Mouse (Mus musculus): ENCODE measurements around the gene Cldn34c1.
"Not testable (repeated sequence)": the region's sequence is repeated elsewhere in the genome, so short reads cannot be mapped to it uniquely, and the experiment has no call there.

The Cldn34c1 gene

GRCm38 (mm10) chrX:123103291-123104260 is at the start of gene Cldn34c1:
Cldn34c1 (plus strand) TSS chrX:123103495.
- DNase-seq (ENCODE audit: low spot score), result peak; percentile 83

GRCm38 (mm10) chrX:123087441-123087840 is 15.9 kb upstream of the Cldn34c1 start:
- no peak for DNase-seq (ENCODE audit: low spot score)

GRCm38 (mm10) chrX:123102806-123103205 is 489 bp upstream of the Cldn34c1 start:
- peak; percentile 56 for DNase-seq (ENCODE audit: low spot score)

- peak; percentile 47 for DNase-seq (ENCODE audit: low spot score)
These were observed 1.4 kb downstream of the Cldn34c1 start for GRCm38 (mm10) chrX:123104692-123105091.

GRCm38 (mm10) chrX:123222381-123222780 is 119.1 kb downstream of the Cldn34c1 start, which contains the start of gene Srsx:
Srsx (minus strand) TSS chrX:123222481.
- DNase-seq (ENCODE audit: low spot score), result not testable (repeated sequence)

All from embryo, embryonic 10.5 days (tissue).